Mouse (Mus musculus): ENCODE results near the gene Camta2. TPM values are rescaled to one million over a fixed set of nuclear protein-coding genes. Genes with fewer than 3 reads are reported as not detected.

Camta2 gene
- polyA plus RNA-seq, 1 experiment from 2014 or later: 14.4 TPM

DNA sequence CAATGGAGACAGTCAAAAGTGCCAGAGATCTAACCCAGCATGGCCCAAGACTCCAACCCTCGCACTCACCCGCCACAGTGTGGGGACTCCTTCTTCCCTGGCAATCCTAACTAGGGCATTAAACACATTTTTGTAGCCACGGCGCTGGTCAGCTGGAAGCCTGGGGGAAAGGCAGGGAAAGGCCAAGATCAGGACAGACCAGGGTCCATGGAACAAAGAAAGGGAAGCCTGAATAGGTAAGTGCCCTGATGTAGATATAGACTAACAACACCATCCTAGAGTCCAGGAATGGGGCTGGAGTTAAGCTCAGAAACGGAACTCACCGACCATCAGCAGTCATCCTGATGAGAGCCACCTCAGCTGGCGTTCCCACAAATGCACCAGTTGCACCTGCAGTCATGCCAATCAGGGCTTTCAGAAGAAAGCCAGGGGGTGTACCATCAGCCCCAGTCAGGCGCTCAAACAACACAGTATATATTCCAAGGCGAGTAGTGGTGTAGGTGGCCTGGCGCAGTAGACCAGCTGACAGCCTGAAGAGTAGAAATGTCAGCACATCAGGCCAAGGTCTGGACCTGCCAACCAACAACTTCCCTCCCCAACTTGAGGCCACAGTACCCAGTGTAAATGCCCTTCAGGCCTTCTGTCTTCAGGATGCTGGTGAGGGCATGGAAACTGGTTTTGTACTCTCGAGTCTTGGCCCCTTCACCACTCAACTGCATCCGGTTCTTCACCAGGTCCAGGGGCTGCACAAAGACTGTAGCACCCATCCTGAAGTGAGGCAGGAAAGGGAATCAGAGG is 42.2 kb downstream of the Camta2 start:
- no peaks in the 10 kb centered on the region for H3K27me3 ChIP-seq (ENCODE audit: control insufficient read depth, insufficient read depth, low read length)
- 84% methylated on average over 12 of the region's 12 CpGs for WGBS (ENCODE audit: insufficient replicate concordance)
- H3K27ac ChIP-seq (ENCODE audit: low read depth, low read length): peak overlapping the region; percentile 90; the same call in 1 of the 2 replicates
- peaks cover 32% of the 10 kb centered on the region for H3K36me3 ChIP-seq (ENCODE audit: control insufficient read depth, insufficient read depth, low read length)
- H3K4me2 ChIP-seq: peak overlapping the region; percentile 76
- no peak for ATAC-seq (replicated peaks; ENCODE audit: insufficient number of reproducible peaks, low FRiP score, low TSS enrichment)
- H3K9ac ChIP-seq (ENCODE audit: low read depth, low read length): peak overlapping the region; percentile 88
- H3K4me1 ChIP-seq (ENCODE audit: control insufficient read depth, insufficient read depth, low read length): peaks cover 24% of the 10 kb centered on the region
- no peaks in the 10 kb centered on the region for H3K9me3 ChIP-seq (replicated peaks; ENCODE audit: control insufficient read depth, low read length)
- H3K4me3 ChIP-seq (ENCODE audit: low read depth, low read length): peak overlapping the region; percentile 76

DNA sequence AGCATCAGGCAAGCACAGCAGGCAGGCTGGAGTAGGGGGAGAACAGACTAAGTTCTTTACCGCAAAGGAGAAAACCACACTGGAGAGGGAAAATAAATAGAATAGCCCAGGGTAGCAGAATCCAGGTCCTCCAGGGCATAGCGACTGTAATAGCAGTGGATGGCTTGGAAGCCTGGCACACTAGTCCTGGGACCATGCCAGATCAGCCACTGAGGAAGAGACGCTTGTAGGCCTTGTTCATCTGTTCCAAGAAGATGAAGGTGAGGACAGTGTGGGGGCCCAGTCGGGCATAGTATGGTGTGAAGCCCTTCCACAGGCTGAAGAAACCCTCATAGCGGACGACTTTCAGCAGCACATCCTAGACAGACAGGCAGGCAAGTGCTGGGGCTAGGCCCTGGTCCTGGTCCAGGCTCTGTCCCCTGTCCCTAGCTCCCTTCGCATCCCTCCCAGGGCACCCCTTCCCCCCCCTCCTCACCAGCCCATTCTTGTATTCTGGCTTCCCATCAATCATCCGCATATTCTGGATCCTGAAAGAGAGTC is 43.3 kb downstream of the Camta2 start:
- peak overlapping the region; percentile 76; the same call in 1 of the 2 replicates for H3K4me2 ChIP-seq
- no peak for ATAC-seq (replicated peaks; ENCODE audit: insufficient number of reproducible peaks, low FRiP score, low TSS enrichment)
- H3K4me1 ChIP-seq (ENCODE audit: control insufficient read depth, insufficient read depth, low read length): peaks cover 22% of the 10 kb centered on the region
- no peaks in the 10 kb centered on the region for H3K27me3 ChIP-seq (ENCODE audit: control insufficient read depth, insufficient read depth, low read length)
- H3K4me3 ChIP-seq (ENCODE audit: low read depth, low read length): no peak overlapping the region
- no peak overlapping the region for H3K9ac ChIP-seq (ENCODE audit: low read depth, low read length)
- peaks cover 24% of the 10 kb centered on the region for H3K36me3 ChIP-seq (ENCODE audit: control insufficient read depth, insufficient read depth, low read length)
- H3K27ac ChIP-seq (ENCODE audit: low read depth, low read length): no peak overlapping the region
- no peaks in the 10 kb centered on the region for H3K9me3 ChIP-seq (replicated peaks; ENCODE audit: control insufficient read depth, low read length)
- 92% methylated on average over 8 of the region's 8 CpGs for WGBS (ENCODE audit: insufficient replicate concordance)

DNA sequence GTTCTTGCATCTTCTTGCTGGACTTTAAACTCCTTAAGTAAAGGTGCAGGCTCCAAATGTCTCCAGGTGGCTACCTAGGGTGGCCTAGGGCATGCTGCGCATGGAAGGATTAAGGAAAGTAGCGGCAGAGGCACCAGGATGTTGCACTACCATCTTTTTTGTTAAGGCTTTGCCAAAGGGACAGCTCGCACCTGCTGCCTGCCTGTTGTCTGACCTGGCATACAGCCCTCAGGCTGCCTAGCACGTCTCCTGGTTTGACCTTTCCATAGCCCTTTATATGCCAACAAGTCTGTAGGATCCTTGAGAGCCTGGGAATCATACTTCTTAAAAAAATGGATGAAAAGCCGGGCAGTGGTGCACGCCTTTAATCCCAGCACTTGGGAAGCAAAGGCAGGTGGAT is 44.9 kb downstream of the Camta2 start:
- ATAC-seq (replicated peaks; ENCODE audit: insufficient number of reproducible peaks, low FRiP score, low TSS enrichment): no peak
- Histone ChIP-seq H3K9ac (ENCODE audit: low read depth, low read length) (no peak overlapping the region), H3K36me3 (ENCODE audit: control insufficient read depth, insufficient read depth, low read length) (peaks cover 16% of the 10 kb centered on the region), H3K4me2 (no peak overlapping the region), H3K9me3 (replicated peaks; ENCODE audit: control insufficient read depth, low read length) (no peaks in the 10 kb centered on the region), H3K4me1 (ENCODE audit: control insufficient read depth, insufficient read depth, low read length) (peaks cover 27% of the 10 kb centered on the region), H3K27me3 (ENCODE audit: control insufficient read depth, insufficient read depth, low read length) (no peaks in the 10 kb centered on the region), H3K27ac (ENCODE audit: low read depth, low read length) (no peak overlapping the region), H3K4me3 (ENCODE audit: low read depth, low read length) (no peak overlapping the region)
- WGBS (ENCODE audit: insufficient replicate concordance): 93% methylated on average over 6 of the region's 6 CpGs

DNA sequence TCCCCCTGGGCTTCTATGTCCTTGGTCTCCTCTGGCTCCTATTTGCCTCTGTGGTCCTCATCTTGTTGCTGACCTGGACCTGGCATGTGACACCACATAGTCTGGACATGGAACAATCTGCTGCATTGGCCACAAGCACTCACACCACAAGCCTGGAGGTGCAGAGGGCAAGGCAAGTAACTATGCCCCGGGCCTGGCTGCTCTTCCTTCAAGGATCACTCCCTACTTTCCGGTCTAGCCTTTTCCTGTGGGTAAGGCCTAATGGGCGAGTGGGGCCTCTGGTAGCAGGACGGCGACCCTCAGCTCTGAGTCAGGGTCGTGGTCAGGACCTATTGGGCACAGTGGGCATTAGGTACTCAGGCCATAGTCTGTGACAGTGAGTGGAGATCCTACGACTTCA is 46.7 kb downstream of the Camta2 start:
- Histone ChIP-seq H3K27ac (ENCODE audit: low read depth, low read length) (no peak overlapping the region), H3K4me1 (ENCODE audit: control insufficient read depth, insufficient read depth, low read length) (peaks cover 27% of the 10 kb centered on the region), H3K27me3 (ENCODE audit: control insufficient read depth, insufficient read depth, low read length) (no peaks in the 10 kb centered on the region), H3K4me3 (ENCODE audit: low read depth, low read length) (no peak overlapping the region), H3K9me3 (replicated peaks; ENCODE audit: control insufficient read depth, low read length) (no peaks in the 10 kb centered on the region), H3K9ac (ENCODE audit: low read depth, low read length) (no peak overlapping the region), H3K4me2 (no peak overlapping the region), H3K36me3 (ENCODE audit: control insufficient read depth, insufficient read depth, low read length) (peaks cover 16% of the 10 kb centered on the region)
- no peak for ATAC-seq (replicated peaks; ENCODE audit: insufficient number of reproducible peaks, low FRiP score, low TSS enrichment)
- WGBS (ENCODE audit: insufficient replicate concordance): 76% methylated on average over 7 of the region's 7 CpGs

DNA sequence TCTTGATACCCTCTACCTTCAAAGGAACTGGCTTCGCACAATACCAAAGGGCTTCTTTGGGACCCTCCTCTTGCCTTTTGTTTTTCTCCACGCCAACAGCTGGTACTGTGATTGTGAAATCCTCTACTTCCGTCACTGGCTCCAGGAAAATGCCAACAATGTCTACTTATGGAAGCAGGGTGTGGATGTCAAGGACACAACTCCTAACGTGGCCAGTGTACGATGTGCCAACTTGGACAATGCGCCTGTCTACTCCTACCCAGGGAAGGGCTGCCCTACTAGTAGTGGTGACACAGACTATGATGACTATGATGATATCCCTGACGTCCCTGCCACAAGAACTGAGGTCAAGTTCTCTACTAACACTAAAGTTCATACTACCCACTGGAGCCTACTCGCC is 47.9 kb downstream of the Camta2 start:
- no peak for ATAC-seq (replicated peaks; ENCODE audit: insufficient number of reproducible peaks, low FRiP score, low TSS enrichment)
- H3K9ac ChIP-seq (ENCODE audit: low read depth, low read length): no peak overlapping the region
- no peaks in the 10 kb centered on the region for H3K9me3 ChIP-seq (replicated peaks; ENCODE audit: control insufficient read depth, low read length)

DNA sequence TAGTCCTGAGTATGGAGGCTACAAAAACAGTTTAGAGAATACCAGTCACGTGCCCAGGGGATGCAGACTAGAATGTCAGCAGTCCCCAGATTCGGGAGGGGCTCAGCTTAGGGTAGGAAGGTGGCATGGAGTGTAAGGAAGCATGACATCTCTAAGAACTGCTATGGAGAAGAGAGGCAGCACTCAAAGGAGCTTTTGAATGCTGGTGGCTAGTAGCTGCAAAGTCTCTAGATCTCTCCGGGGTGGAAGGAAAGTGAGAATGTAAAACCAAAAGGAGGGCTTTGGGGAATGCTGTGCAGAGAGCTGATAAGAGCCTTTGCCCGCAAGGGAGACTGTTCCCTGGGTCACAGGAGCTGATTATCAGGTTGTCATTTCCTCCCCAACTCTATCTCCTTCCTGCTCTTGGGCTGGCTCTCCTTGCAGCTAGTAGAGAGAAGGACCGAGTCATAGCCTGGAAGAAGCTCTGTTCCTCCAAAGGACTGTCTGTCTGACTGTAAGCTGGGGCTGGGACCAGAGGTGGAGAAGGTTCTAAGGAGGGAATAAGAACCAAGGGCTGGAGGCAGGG is 49.1 kb downstream of the Camta2 start, which contains the start of gene Gp1ba:
Gene Gp1ba (plus strand): TSS at position 409 of the 565 bp plus-strand sequence.
- H3K4me2 ChIP-seq: peak within 1 kb of the TSS; percentile 23
- H3K36me3 ChIP-seq (ENCODE audit: control insufficient read depth, insufficient read depth, low read length): no peaks in the 10 kb centered on the region
- no peaks in the 10 kb centered on the region for H3K9me3 ChIP-seq (replicated peaks; ENCODE audit: control insufficient read depth, low read length)
- peak within 1 kb of the TSS; percentile 82 for H3K27ac ChIP-seq (ENCODE audit: low read depth, low read length)
- peaks cover 17% of the 10 kb centered on the region for H3K4me1 ChIP-seq (ENCODE audit: control insufficient read depth, insufficient read depth, low read length)
- 10% methylated on average over 5 of the region's 5 CpGs for WGBS (ENCODE audit: insufficient replicate concordance)
- ATAC-seq (replicated peaks; ENCODE audit: insufficient number of reproducible peaks, low FRiP score, low TSS enrichment): peak; percentile 53; the same call in 1 of the 2 replicates
- no peaks in the 10 kb centered on the region for H3K27me3 ChIP-seq (ENCODE audit: control insufficient read depth, insufficient read depth, low read length)
- no peak within 1 kb of the TSS for H3K4me3 ChIP-seq (ENCODE audit: low read depth, low read length)
- no peak within 1 kb of the TSS for H3K9ac ChIP-seq (ENCODE audit: low read depth, low read length)

More for the DNA sequence above, 47.9 kb downstream of the Camta2 start:
- H3K27me3 ChIP-seq (ENCODE audit: control insufficient read depth, insufficient read depth, low read length): no peaks in the 10 kb centered on the region
- H3K4me1 ChIP-seq (ENCODE audit: control insufficient read depth, insufficient read depth, low read length): peaks cover 17% of the 10 kb centered on the region
- no peak overlapping the region for H3K27ac ChIP-seq (ENCODE audit: low read depth, low read length)
- 76% methylated on average over 8 of the region's 8 CpGs for WGBS (ENCODE audit: insufficient replicate concordance)
- no peak overlapping the region for H3K4me3 ChIP-seq (ENCODE audit: low read depth, low read length)
- H3K36me3 ChIP-seq (ENCODE audit: control insufficient read depth, insufficient read depth, low read length): peaks cover 9% of the 10 kb centered on the region
- no peak overlapping the region for H3K4me2 ChIP-seq

DNA sequence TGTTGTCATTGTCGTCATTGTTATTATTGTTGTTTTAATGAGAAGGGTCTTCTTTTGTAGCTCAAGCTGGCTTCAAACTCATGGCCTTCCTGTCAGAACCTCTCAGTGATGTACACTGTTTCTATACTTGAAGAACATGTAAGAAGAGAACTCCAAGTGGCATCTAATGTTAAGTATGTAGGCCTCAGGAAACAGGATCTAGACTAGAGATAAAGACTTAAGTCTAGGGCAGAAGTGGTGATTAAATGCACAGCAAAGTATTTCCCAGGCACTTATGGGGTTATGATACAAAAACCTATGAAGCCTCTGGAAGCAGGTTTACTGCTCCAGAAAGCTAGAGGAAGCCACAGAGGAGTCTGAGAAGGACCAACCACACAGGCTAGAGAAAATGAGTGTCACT is 49.6 kb downstream of the Camta2 start:
- peak overlapping the region; percentile 82 for H3K27ac ChIP-seq (ENCODE audit: low read depth, low read length)
- no peaks in the 10 kb centered on the region for H3K27me3 ChIP-seq (ENCODE audit: control insufficient read depth, insufficient read depth, low read length)
- no peaks in the 10 kb centered on the region for H3K9me3 ChIP-seq (replicated peaks; ENCODE audit: control insufficient read depth, low read length)
- ATAC-seq (replicated peaks; ENCODE audit: insufficient number of reproducible peaks, low FRiP score, low TSS enrichment): no peak
- 69% methylated on average over 1 of the region's 1 CpGs for WGBS (ENCODE audit: insufficient replicate concordance)
- H3K9ac ChIP-seq (ENCODE audit: low read depth, low read length): no peak overlapping the region
- peak overlapping the region; percentile 23 for H3K4me2 ChIP-seq
- peaks cover 17% of the 10 kb centered on the region for H3K4me1 ChIP-seq (ENCODE audit: control insufficient read depth, insufficient read depth, low read length)
- no peak overlapping the region for H3K4me3 ChIP-seq (ENCODE audit: low read depth, low read length)
- H3K36me3 ChIP-seq (ENCODE audit: control insufficient read depth, insufficient read depth, low read length): no peaks in the 10 kb centered on the region

DNA sequence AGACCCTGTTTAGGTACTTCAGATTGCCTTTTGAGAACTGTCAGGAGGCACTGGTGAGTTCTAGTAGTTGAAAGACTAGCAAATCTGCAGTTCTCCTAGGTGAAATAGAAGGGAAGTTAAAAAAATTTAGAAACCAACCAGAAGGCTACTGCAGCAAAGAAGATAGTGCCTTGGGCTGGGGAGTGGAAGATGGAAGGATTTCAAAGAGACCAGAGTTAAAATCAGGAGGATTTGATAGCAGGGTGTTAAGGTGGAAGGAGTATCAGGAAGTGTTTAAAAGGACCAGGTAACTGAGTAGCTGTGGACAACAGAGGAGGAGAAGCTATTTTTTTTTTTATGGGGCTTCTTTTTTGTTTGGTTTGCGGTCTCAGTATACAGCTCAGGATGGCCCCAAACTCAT is 50.1 kb downstream of the Camta2 start:
- 88% methylated on average over 1 of the region's 1 CpGs for WGBS (ENCODE audit: insufficient replicate concordance)
- H3K9me3 ChIP-seq (replicated peaks; ENCODE audit: control insufficient read depth, low read length): no peaks in the 10 kb centered on the region
- H3K4me2 ChIP-seq: no peak overlapping the region
- ATAC-seq (replicated peaks; ENCODE audit: insufficient number of reproducible peaks, low FRiP score, low TSS enrichment): no peak
- H3K27me3 ChIP-seq (ENCODE audit: control insufficient read depth, insufficient read depth, low read length): no peaks in the 10 kb centered on the region
- no peak overlapping the region for H3K4me3 ChIP-seq (ENCODE audit: low read depth, low read length)
- no peak overlapping the region for H3K9ac ChIP-seq (ENCODE audit: low read depth, low read length)
- H3K4me1 ChIP-seq (ENCODE audit: control insufficient read depth, insufficient read depth, low read length): peaks cover 17% of the 10 kb centered on the region
- H3K27ac ChIP-seq (ENCODE audit: low read depth, low read length): peak overlapping the region; percentile 82; the same call in 1 of the 2 replicates
- H3K36me3 ChIP-seq (ENCODE audit: control insufficient read depth, insufficient read depth, low read length): no peaks in the 10 kb centered on the region

Data from heart, embryonic 11.5 days (tissue).